Mouse (Mus musculus) telencephalon, adult 2 months (tissue): Measurements from ENCODE around the gene Btf3.

Experiments used
- DNase-seq: peaks from one replicate; pipeline ENCODE4 v3.0.0-alpha.2; 2011; ENCODE audit warnings: low read depth, low spot score

Btf3 gene

GRCm38 (mm10) chr13:98316480-98317245 lies at the start of gene Btf3:
TSS of gene Btf3 (minus strand) at chr13:98317006.
- peak; percentile 91 for DNase-seq

GRCm38 (mm10) chr13:98365766-98366421 lies 49.1 kb upstream of the Btf3 start:
- no peak for DNase-seq

- no peak for DNase-seq
Measured at GRCm38 (mm10) chr13:98365081-98365480, 48.3 kb upstream of the Btf3 start.

- DNase-seq, result no peak
Measured at GRCm38 (mm10) chr13:98363046-98363445, 46.2 kb upstream of the Btf3 start.

GRCm38 (mm10) chr13:98361161-98361560 lies 44.4 kb upstream of the Btf3 start:
- no peak for DNase-seq

GRCm38 (mm10) chr13:98360391-98360790 lies 43.6 kb upstream of the Btf3 start:
- DNase-seq, result no peak

GRCm38 (mm10) chr13:98359337-98359736 lies 42.5 kb upstream of the Btf3 start:
- no peak for DNase-seq

GRCm38 (mm10) chr13:98358424-98359181 lies 41.8 kb upstream of the Btf3 start:
- no peak for DNase-seq

GRCm38 (mm10) chr13:98357433-98358423 lies 40.9 kb upstream of the Btf3 start:
- DNase-seq, result no peak

- no peak for DNase-seq
Measured at GRCm38 (mm10) chr13:98356973-98357425, 40.2 kb upstream of the Btf3 start.

GRCm38 (mm10) chr13:98356176-98356972 lies 39.6 kb upstream of the Btf3 start:
- DNase-seq, result no peak

GRCm38 (mm10) chr13:98355559-98356111 lies 38.8 kb upstream of the Btf3 start:
- DNase-seq, result no peak

- no peak for DNase-seq
Measured at GRCm38 (mm10) chr13:98354871-98355558, 38.2 kb upstream of the Btf3 start.

- DNase-seq, result no peak
Measured at GRCm38 (mm10) chr13:98354090-98354801, 37.4 kb upstream of the Btf3 start, which contains the start of gene Foxd1. TSS of gene Foxd1 (plus strand) at chr13:98354242.

- DNase-seq, result no peak
Measured at GRCm38 (mm10) chr13:98353709-98354089, 36.9 kb upstream of the Btf3 start.

- no peak for DNase-seq
Measured at GRCm38 (mm10) chr13:98352381-98352975, 35.7 kb upstream of the Btf3 start.

GRCm38 (mm10) chr13:98351527-98351926 lies 34.7 kb upstream of the Btf3 start:
- no peak for DNase-seq

- no peak for DNase-seq
Measured at GRCm38 (mm10) chr13:98349491-98349890, 32.7 kb upstream of the Btf3 start.
